Mouse (Mus musculus) cerebellum, adult (tissue): ENCODE results near the gene Chst11.

ENCODE experiments used
- ATAC-seq: cut with Nextera tagmentation; 2 replicates; pipeline ENCODE4 v1.9.2; 2017; ENCODE audit warnings: mild to moderate bottlenecking, moderate library complexity, mixed read lengths; ENCODE audit not compliant: insufficient number of reproducible peaks, low FRiP score, low TSS enrichment

Chst11 gene

DNA sequence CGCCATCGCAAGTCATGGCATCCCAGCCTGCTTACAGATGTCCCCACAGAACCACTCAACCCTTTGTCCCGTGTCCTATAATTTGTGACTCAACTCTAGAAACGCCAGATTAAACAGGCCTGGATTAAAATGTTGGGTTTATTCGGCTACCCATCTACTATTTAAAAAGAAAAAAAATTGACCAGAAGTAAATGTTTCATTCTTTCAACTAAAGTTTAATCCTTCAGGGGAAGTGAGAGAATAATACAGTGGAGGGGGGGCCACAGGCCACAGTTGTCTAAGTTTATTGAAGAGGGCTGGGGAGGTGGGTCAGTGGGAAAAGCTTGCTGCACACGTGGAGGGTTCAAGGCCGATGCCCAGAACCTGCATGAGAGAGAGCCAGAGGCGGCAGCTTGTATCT is 173.9 kb downstream of the Chst11 start:
- no peak for ATAC-seq

DNA sequence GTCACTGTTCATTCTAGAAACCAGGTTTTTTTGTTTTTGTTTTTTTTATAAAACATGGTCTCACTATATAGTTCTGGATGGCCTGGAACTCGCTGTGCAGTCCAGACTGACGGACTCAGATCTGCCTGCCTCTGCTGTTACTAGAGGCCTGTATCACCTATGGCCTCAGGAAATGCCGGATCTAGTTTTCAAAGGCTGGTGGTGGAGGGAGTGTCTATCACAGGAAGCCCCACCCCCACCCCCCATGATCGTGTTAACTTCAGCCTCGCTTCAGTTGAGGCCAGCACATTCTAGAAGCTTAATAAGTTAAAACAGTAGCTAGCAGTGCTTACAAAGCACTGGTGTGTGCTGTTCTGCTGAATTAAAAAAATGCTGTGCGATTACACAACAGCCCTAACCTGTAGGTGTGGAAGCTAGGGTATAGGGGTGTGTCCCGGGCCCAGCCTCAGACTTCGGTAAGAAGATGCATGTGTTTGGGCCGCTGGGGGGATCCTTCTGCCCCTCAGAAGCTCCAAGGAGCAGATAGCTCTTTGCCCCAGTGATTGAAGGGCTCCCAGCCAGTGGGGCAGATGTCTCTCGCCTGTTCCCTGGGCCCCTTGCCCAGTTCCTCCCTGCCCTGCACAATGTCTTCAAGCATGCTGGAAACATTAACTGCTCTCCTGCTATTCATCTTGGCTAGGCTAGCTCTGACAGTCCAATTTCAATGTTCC is 176.5 kb downstream of the Chst11 start:
- peak; percentile 80 for ATAC-seq

DNA sequence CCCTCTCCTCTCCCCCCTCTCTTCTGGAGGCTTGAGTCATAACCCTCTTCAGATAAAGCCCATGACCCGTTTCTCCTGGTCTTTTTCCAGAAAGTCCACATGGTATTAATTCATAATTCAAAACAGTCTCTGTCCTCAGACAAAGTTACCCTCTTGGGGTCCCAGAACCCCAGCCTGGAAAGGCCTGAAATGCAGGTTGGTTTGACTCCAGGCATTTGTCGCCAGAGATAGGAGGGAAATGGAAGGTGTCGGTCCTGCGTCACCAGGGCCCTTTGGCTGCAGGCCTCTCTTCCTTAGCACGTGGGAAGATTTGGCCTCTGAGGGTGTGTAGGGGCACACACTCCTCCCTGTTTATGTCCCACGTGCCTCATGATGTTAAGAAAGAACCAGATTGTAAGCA is 178.6 kb downstream of the Chst11 start:
- no peak for ATAC-seq

DNA sequence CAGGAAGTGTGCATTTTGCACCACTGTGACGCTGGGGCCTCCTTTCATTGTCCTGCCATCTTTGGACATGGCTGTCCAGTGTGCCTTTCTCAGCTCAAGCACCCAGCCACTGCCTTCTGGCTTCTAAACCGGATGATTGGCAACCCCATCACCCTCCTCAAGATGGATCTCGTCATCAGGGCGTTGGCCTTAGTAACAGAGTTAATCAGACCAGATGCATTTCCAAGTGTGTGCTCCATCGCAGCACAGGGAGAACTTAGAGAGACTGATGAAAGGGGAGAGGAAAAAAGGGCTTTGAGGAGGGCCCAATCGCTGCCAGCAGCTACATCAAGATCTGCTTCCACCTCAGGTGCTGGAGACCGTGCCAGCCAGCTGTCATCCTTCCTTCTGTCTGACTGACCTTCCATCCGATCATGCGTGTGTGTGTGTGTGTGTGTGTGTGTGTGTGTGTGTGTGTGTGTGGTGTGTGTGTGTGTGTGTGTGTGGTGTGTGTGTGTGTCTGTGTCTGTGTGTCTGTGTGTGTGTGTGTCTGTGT is 179.7 kb downstream of the Chst11 start:
- ATAC-seq, result no peak

DNA sequence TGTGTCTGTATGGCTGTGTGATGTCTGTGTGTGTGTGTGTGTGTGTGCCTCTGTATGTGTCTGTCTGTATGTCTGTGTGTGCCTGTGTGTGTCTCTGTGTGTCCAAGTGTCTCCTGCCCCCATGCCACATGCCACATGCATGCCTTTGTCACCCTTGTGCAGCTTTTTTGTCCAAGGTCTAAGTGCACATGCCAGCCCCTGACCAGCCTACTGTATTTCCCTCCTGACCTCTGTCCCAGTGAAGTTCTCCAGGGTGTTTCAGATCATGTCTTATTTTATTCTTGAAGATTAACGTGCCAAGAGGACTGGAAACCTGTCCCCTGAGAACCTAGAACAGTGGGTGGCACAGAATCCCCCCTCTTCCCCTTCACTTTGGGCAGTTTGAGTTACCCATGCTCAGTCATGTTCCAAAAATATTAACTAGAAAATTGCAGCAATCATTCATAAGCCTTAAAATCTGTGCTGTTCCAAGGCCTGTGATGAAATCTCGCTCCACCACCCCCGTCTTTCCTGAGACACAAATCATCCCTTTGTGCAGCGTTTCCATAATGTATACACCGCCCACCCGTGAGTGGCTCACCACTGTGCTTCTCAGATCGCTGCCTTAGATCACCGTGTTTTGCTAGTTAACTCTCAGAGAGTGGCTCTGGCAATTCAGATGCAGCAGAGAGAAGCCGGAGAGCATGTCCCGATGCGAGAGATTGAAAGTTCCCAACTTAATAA is 180.4 kb downstream of the Chst11 start:
- no peak for ATAC-seq

DNA sequence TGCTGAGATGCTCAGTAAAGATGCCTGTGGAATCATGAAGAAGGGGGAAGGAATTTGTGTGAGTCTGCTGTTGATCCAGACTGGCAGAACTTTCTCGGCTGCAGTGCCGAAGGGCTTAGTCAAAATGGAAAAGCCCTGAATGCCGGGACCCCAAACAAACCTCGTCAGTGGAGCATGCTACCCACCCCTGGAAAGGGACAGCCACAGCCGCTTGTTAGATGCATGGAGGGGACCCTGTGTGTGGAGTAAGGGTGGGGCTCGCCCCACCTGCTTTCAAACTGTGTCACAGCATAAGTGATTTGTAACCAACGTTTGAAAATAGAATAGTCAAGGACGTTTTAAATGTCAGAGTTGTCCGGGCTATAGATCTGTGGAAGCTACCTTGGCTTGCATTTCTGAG is 181.0 kb downstream of the Chst11 start:
- no peak for ATAC-seq

DNA sequence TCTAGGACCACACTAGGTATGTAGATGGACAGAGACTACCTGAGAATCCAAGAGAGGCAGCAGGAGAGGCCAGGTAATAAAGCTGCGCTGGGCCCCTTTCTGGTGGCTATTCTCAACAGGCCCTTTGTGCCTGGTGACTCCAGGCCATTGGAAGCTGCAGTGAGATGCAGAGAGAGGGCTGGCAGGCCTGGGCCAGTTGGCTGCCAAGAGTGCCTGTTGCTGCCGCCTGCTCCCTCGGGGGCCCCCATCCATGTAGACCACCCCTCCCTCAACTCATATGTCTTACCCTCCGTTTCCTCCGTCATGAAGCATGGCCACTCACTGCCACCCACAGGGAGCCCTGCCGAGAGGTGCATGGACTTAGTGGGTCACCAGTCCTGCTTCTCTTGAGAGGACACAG is 182.2 kb downstream of the Chst11 start:
- ATAC-seq, result no peak

DNA sequence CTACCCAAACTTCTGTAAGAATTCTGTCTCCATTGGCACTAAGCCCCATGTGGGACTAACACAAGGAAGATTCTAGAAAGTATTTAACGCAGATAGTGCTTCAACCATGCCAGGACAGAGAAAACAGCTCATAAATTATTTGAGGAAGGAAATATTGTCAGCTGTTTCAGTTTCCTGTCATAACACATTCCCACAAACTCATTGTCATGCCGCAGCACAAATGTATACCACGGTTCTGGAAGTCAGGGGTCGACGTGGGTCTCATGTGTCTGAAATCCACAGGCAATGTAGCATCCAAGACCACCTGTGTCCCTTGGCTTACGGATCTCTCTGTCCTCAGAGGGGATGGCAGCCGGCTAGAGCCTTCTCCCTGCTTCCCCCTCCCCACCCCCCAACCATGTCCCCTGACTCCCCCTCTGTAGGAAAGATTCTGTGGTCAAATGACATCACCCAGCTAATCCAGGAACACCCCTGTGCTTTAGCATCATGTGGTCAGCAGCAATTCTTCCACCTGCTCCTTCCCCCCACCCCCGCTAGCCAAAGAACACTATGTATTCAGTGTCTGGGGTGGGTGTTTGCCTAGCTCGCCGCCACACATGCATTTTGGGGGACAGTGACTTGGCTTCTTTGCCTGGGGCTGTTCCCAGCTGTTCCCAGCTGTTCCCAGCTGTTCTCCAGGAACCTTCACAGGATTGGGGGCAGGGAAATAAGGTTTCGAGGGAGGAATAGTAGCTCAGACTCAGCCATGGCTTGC is 183.2 kb downstream of the Chst11 start:
- no peak for ATAC-seq

DNA sequence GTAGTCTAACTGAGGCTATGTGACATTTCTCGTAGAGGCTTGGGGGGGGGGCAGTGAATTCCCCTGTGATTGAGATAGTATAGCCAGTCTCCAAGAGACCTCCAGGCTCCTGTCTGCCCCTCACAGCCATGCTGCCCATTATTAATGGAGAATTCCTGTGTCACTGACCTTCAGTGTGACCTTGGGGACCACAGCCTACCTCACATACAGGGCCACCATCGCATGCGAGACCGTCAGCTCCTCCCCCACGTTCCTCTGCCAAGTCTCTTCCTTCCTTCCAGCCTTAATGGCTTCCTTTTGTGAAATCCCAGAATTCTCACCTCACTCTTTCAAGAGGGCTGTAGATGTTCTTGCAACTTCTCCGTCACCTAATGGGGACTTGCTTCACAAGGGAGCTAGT is 184.3 kb downstream of the Chst11 start:
- ATAC-seq, result no peak

DNA sequence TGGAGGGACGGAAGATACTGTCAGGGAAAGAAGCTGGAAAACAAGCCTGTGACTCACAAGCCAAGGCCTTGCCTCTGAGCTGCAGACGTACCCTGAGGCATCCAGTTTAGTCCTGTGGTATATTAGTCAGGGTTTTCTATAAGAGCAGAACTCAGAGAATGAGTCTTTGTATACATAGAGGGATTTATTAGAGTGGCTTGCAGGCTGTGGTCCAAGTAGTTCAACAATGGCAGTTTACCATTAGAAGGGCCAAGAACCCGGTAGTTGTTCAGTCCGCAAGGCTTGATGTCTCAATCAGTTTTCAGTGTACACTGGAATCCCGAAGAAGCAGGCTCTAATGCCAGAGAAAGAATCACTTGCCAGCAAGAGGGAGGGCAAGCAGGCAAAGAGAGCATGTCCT is 192.9 kb downstream of the Chst11 start:
- no peak for ATAC-seq

DNA sequence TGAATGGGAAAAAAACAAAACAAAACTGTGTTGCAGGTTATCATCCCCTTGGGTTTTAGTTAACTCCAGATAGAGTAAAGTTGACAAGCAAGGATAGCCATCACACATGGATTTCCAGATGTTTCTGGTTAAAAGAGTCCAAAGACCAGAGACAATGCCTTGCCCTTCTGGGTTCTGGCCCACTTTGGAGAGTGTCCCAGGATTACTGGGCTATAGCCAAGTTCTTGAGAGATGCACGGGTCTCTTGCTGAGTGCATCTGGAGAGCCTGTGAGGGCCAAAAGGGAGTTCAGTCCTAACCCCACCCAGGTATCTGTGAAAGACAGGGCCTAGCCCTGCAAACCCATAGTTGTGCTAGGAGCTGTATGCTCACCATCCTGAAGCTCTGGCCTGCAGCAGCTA is 193.4 kb downstream of the Chst11 start:
- no peak for ATAC-seq

DNA sequence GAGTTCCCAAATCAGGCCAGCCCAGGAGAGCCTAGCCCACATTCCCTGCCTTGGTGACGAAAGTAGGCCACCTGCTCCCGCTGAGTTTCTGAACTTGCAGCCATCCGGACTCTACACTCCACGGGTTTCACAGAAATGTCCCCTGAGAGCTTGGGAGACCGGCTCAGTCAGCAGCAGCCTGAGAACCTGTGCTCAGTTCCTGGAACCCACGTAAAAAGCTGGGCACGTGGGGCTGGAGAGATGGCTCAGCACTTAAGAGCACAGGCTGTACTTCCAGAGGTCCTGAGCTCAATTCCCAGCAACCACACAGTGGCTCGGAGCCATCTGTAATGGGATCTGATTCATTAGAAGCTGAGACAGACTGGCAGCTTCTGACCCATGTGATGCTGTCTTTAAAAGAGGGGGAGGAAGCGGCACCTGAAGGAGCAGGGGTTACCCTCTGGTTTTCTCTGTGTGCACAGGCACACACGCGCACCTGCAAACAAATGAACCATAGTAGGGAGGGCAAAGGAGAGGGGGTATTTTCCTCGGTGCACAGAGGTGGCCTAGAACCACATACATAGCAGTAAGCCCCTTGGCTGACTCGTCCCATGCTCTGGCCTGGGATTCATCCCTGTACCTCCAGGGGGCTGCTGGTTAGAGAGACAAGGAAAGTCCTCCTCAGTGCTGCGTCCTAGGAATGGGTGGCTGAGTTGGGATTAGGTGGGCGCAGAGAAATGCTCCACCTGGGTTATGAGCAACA is 196.7 kb downstream of the Chst11 start:
- peak; percentile 53 for ATAC-seq

DNA sequence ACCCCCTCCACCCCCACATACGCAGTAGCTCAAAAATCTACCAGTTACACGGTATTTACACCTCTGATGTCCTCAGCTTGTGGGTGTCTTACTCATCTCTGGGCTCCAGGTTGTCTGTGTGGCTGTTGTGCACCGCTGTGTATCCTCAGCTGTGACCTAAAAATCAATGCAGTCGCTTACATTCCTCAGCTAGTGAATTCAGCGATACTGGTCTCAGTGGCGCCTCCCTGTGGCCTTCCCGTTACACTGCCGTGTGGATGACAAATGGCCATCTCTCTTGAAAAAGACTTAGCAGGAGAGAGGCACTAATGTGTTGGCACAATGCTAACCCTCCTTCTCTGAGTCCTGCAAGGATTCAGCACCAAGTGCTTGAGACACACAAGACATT is 197.3 kb downstream of the Chst11 start:
- peak; percentile 36; the same call in 1 of the 2 replicates for ATAC-seq

DNA sequence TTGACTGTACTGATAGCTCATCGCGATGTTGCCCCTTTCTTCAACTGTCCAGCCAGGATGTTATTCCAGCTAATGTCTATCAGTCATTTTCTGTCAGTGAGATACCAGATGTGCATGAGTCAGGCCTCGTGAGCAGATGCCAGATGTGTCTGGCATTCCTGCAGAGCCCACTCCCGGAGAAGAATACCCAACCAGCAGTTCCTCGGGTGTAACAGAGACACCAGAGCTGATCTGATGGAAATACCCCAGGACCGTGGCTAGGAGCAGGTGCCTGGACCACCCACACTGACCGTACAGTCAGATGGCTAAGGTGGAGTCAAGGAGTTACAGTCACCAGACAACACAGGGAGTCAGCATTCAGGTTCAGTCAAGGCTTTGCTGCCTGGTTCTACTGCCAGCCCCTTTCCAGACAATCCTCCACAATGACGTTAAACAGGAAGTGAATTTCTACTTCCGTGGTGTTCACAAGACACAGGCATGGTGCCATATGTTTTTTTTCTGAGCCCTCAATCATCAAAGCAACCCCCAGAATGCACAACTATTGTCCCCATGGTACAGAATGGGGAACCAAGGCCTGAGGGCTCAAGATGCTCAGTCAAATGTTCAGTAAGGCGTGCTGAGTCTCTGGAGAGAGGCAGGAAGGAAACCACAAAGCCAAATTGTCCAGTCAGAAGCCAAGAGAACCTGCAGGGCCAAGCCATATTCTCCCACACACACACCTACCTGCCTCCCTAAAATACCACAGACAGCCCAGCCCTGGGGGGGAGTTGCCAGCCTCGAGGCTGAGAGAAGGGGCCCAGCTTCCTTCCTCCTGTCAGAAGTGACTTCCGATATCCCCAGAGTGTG is 198.6 kb downstream of the Chst11 start:
- ATAC-seq, result no peak

DNA sequence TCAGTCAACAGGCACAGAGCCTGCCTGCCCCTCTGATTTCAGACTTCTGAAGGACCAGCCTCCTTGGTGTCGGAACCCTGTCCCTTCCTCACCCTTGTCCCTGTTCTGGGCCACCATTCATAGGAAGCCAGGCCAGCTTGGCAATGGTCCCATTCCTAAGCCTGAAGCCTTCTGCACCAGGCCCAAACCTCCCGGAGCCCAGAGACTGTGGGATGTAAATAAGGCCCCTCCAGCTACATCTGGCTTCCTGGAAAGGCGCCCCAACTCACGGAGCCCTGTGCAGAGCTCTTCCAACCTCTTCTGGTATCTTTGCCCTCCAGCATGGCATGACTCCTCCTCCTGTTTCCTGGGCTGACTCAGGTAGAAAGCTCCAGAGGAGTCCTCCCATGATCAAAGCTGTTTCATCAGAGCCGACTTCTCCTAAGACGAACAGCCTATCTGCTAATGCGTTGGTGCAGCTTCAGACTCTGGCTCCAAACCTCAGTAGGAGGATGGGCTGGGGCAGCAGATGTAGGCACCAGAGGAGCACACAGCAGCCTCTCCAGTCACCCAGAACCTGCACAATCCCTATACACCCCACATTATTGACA is 199.3 kb downstream of the Chst11 start:
- 0 out of 2 replicates have a peak, but pooled peaks have one; percentile 18 for ATAC-seq

DNA sequence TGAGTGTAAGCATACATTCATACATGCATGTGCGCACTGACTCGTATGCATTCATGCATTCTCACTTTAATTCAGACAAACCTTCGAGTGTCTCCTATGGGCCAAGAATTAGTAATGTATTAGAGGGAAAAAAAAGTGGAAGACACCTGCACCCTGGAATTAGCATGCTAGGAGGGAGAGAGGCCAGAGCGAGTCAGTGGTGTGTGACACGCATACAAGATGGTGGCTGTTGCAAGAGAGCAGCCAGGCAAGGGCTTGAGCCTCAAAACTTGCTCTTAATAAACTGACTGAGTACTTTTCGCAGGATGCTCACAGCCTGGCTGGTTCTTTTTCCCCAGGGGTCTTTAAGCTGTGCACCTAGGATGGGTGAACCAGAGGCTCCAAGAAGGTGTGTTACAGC is 199.8 kb downstream of the Chst11 start:
- ATAC-seq, result no peak

DNA sequence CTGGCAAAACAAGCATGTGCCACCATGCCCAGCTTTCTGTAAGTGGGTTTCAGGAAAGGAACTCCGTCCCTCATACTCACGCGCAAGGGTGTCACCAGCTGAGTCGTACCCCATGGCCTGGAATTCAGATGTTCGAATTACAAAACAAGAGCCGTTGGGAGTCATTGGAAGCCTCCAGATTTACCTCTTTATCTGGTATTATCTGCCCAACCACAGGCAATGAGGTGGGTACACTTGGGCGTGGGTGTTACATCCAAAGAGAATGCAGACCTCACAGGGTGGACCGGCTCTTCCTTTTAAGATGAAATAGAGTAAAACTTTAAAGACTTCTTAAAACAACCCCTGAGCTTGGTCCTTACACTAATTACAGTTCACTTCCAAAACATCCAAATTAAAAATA is 200.9 kb downstream of the Chst11 start:
- no peak for ATAC-seq

DNA sequence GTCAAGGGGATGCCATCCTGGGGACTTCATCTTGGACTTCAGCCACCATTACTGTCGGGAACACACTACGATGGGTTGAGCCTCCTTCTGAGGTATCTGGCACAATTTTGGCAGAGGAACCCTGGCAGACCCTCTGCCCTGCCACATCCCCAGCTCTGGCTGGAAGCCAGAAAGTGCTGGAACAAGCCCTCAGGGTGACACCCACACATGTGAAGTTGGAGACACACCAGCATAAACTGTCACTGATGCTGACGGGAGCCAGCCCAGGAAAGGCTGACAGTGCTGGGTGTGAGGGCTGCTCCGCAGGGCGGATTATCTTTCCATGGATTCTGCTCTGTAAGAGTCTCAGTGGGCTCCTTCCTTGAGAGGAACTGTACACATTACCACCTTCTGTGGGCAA is 201.7 kb downstream of the Chst11 start:
- ATAC-seq, result no peak

DNA sequence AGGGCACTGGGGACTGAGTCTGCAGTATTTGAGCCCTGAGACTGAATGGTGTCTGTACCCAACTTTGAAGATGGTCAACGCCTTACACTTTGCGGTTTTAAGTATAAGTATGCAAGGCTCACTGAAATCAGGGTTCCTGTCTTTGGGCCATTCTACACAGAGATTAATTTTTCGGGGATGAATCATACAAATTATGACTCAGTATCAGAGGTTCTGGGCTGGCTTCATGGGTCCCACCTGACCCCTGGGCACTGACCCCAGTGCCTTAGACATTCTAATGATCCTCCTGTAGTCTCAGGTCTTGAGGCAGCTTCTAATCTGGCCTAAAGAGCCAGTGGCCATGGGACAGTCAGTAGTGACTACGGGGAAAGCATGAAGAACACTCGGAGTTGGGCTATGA is 203.8 kb downstream of the Chst11 start:
- no peak for ATAC-seq
